Comparison of ENCODE assay signal across 8 mouse cellular contexts in the genomic region with DNA sequence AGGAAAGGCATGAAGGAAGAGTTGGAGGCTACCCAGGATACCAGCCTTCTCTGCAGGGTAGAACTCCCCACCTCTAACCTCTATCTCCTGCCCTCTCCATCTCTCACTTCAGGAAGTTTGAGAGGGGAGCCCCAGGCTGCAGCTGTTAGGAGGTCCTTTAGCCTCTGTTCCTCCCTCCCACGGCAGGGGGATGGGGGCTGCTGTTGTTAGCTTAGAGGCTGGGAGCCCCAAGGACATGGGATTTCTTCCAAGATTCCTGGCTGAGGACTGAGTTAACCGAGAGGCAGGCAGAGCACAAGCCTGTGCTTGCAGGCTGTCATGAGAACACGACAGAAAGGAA. TPM values are rescaled to one million over a fixed set of nuclear protein-coding genes. Genes with fewer than 3 reads are reported as not detected.
DNase-seq lines count a peak whose midpoint lies in the region; ATAC-seq and TF ChIP-seq lines count a peak whose summit lies in the region.
"Had no signal": no experiment of that assay in that cellular context is flagged by ENCODE, and none has a peak within 500 bp of the region (broad histone marks: within the 10 kb centered on the region; RNA-seq: fewer than 3 reads in every experiment).

No protein-coding gene starts in this region.

- H3K9ac ChIP-seq in intestine, embryonic 14.5 days (ENCODE audit: low read length): peak overlapping the region; percentile 14
- H3K9ac ChIP-seq: liver, embryonic 15.5 days had no signal

- H3K27me3 ChIP-seq in intestine, embryonic 14.5 days (replicated peaks; ENCODE audit: control insufficient read depth, insufficient read depth, low read length): no peaks in the 10 kb centered on the region
- H3K27me3 ChIP-seq: liver, embryonic 15.5 days had no signal

- TF ChIP-seq CTCF in embryonic fibroblast, embryonic 13.5 days (IDR thresholded peaks at IDR 0.05; ENCODE audit: borderline replicate concordance, insufficient read depth, low read length): no peak

- H3K4me2 ChIP-seq in intestine, embryonic 14.5 days (ENCODE audit: low read length): peak overlapping the region; percentile 35
- H3K4me2 ChIP-seq: liver, embryonic 15.5 days had no signal

- no peak for TF ChIP-seq POLR2A in embryonic fibroblast, embryonic 13.5 days (IDR thresholded peaks at IDR 0.05; ENCODE audit: low read depth, low read length)

- H3K27ac ChIP-seq in embryonic fibroblast, embryonic 13.5 days (ENCODE audit: insufficient read depth, low read length): peak overlapping the region; percentile 7
- peak overlapping the region; percentile 90 for H3K27ac ChIP-seq in intestine, embryonic 14.5 days (ENCODE audit: low read depth)
- H3K27ac ChIP-seq: liver, embryonic 15.5 days had no signal

- ATAC-seq in intestine, embryonic 14.5 days (replicated peaks; ENCODE audit: low FRiP score, low TSS enrichment, low read depth): peak; percentile 63

- H3K36me3 ChIP-seq in intestine, embryonic 14.5 days (ENCODE audit: control insufficient read depth, insufficient read depth, low read length): no peaks in the 10 kb centered on the region
- H3K36me3 ChIP-seq: liver, embryonic 15.5 days had no signal

- 9% methylated on average over 3 of the region's 3 CpGs for WGBS in intestine, embryonic 14.5 days

- no peak overlapping the region for H3K4me3 ChIP-seq in embryonic fibroblast, embryonic 13.5 days (ENCODE audit: insufficient read depth, low read length)
- 0 out of 2 replicates have a peak overlapping the region, but pooled peaks have one; percentile 0 for H3K4me3 ChIP-seq in intestine, embryonic 14.5 days (ENCODE audit: low read depth, low read length)
- H3K4me3 ChIP-seq: liver, embryonic 15.5 days had no signal

- peaks cover 10% of the 10 kb centered on the region for H3K4me1 ChIP-seq in embryonic fibroblast, embryonic 13.5 days (ENCODE audit: control insufficient read depth, insufficient read depth, low read length)
- peaks cover 10% of the 10 kb centered on the region for H3K4me1 ChIP-seq in intestine, embryonic 14.5 days (replicated peaks; ENCODE audit: control insufficient read depth, insufficient read depth, low read length)

- H3K9me3 ChIP-seq in intestine, embryonic 14.5 days (ENCODE audit: control insufficient read depth, low read length): no peaks in the 10 kb centered on the region
- H3K9me3 ChIP-seq: liver, embryonic 15.5 days had no signal

- DNase-seq in adrenal gland, postnatal 14 days: peak; percentile 50
- DNase-seq in intestine, embryonic 14.5 days (ENCODE audit: low spot score): peak; percentile 72
- peak; percentile 19 for DNase-seq in lung, postnatal 14 days
- no peak for DNase-seq in urinary bladder, adult 18-20 months (ENCODE audit: low spot score in 2 of 2)
- no peak for DNase-seq in cerebellum, adult 9-11 months
- DNase-seq in right cerebral cortex, postnatal 36 days (ENCODE audit: low spot score in 2 of 2): no peak

RNA-seq across cellular contexts. Expression of a gene that starts 8.6 kb away (rescaled TPM):
- not detected in 2 replicates for total RNA-seq in adrenal gland, postnatal 14 days (2021)
- not detected in 2 replicates for polyA plus RNA-seq in embryonic fibroblast, embryonic 13.5 days (2011; ENCODE audit: insufficient read length, low read depth, missing spikeins)
- 0.13 and 0.14 TPM in 2 replicates for polyA plus RNA-seq in intestine, embryonic 14.5 days (2014; fragmentation: Nextera tagmentation; extraction: Ambion mirVana)
- polyA plus RNA-seq: liver, embryonic 15.5 days had no signal

RNA-seq across cellular contexts. Expression of a gene that starts 27.5 kb away (rescaled TPM):
- total RNA-seq in adrenal gland, postnatal 14 days (2021): 144 and 165 TPM in 2 replicates
- polyA plus RNA-seq in embryonic fibroblast, embryonic 13.5 days (2011; ENCODE audit: insufficient read length, low read depth, missing spikeins): 171 and 195 TPM in 2 replicates
- polyA plus RNA-seq in intestine, embryonic 14.5 days (2014; fragmentation: Nextera tagmentation; extraction: Ambion mirVana): 162 and 167 TPM in 2 replicates

RNA-seq across cellular contexts. Expression of a gene that starts 49.2 kb away (rescaled TPM):
- total RNA-seq in adrenal gland, postnatal 14 days (2021): 5.6 and 49.1 TPM in 2 replicates
- polyA plus RNA-seq in embryonic fibroblast, embryonic 13.5 days (2011; ENCODE audit: insufficient read length, low read depth, missing spikeins): 1.7 and 2.4 TPM in 2 replicates
- 2.1 and 5.9 TPM in 2 replicates for polyA plus RNA-seq in intestine, embryonic 14.5 days (2014; fragmentation: Nextera tagmentation; extraction: Ambion mirVana)

Comparison
In these comparisons a context has a peak if more than half of its experiments do, and no peak if none do; other contexts are left out.
1. DNase-seq: peak in adrenal gland, postnatal 14 days (single experiment), intestine, embryonic 14.5 days (single experiment) and lung, postnatal 14 days (single experiment); none in urinary bladder, adult 18-20 months (0 of 2), cerebellum, adult 9-11 months (single experiment) and right cerebral cortex, postnatal 36 days (0 of 2).